Mouse (Mus musculus) heart, embryonic 16.5 days (tissue): ENCODE measurements around the gene Styk1. TPM values are rescaled to one million over a fixed set of nuclear protein-coding genes. Genes with fewer than 3 reads are reported as not detected.

Source experiments
- ATAC-seq: fragments of 200-750 bp; cut with Nextera tagmentation; replicated peaks from 2 replicates; pipeline ENCODE4 v1.8.0; 2017; ENCODE audit warnings: moderate number of reproducible peaks; ENCODE audit not compliant: insufficient read depth, low FRiP score; ENCODE audit errors: extremely low read depth
- H3K27ac ChIP-seq: fragments of 300-500 bp; sonication (generic); 2 replicates; pipeline ENCODE4 v1.5.1; 2014; ENCODE audit warnings: mild to moderate bottlenecking, low read length, control low read depth, moderate library complexity
- H3K27me3 ChIP-seq: fragments of 300-500 bp; sonication (generic); 2 replicates; pipeline ENCODE4 v1.6.1; 2014; ENCODE audit warnings: low read length, mixed read lengths; ENCODE audit not compliant: control insufficient read depth, insufficient read depth
- H3K36me3 ChIP-seq: fragments of 300-500 bp; sonication (generic); 2 replicates; pipeline ENCODE4 v1.6.1; 2014; ENCODE audit not compliant: control insufficient read depth, insufficient read depth
- H3K4me1 ChIP-seq: fragments of 300-500 bp; sonication (generic); 2 replicates; pipeline ENCODE4 v1.6.1; 2014; ENCODE audit warnings: low read length, mixed read lengths; ENCODE audit not compliant: control insufficient read depth, insufficient read depth
- H3K4me2 ChIP-seq: fragments of 300-500 bp; sonication (generic); 2 replicates; pipeline ENCODE4 v1.6.1; 2014; ENCODE audit warnings: low read depth, mild to moderate bottlenecking, control low read depth, low read length
- H3K4me3 ChIP-seq: fragments of 300-500 bp; sonication (generic); 2 replicates; pipeline ENCODE4 v1.5.1; 2014; ENCODE audit warnings: mild to moderate bottlenecking, control low read depth, low read length
- H3K9ac ChIP-seq: fragments of 300-500 bp; sonication (generic); 2 replicates; pipeline ENCODE4 v1.6.1; 2014; ENCODE audit warnings: low read length, control low read depth
- H3K9me3 ChIP-seq: fragments of 300-500 bp; sonication (generic); replicated peaks from 2 replicates; pipeline ENCODE4 v1.6.1; 2016; ENCODE audit warnings: low read length; ENCODE audit not compliant: control insufficient read depth
- WGBS: fragments of 180-500 bp; shearing (Covaris S2); extraction: QIAGEN DNeasy Blood & Tissue Kit; methylation state at CpG from one replicate; pipeline ENCODE4 v1.1.7; 2014; 5-methylcytosine and 5-hydroxymethylcytosine counted together
- polyA plus RNA-seq: library from polyadenylated mRNA; unstranded; fragments of >200 nt; fragmentation: Nextera tagmentation; extraction: Ambion mirVana; gene quantifications from 2 replicates; pipeline ENCODE4 v1.2.1, GENCODE M21; 2015

The Styk1 gene
- polyA plus RNA-seq, 1 experiment from 2014 or later, result 0.66 TPM

- no peak for ATAC-seq
- 91% methylated on average over 5 of the region's 5 CpGs for WGBS
- H3K4me1 ChIP-seq, result peaks cover 9% of the 10 kb centered on the region; the same call in 1 of the 2 replicates
- no peaks in the 10 kb centered on the region for H3K9me3 ChIP-seq
- peaks cover 48% of the 10 kb centered on the region for H3K36me3 ChIP-seq
- H3K4me2 ChIP-seq, result no peak overlapping the region
- no peak overlapping the region for H3K9ac ChIP-seq
- no peak overlapping the region for H3K4me3 ChIP-seq
- H3K27me3 ChIP-seq, result no peaks in the 10 kb centered on the region
- H3K27ac ChIP-seq, result no peak overlapping the region
Measured at GRCm38 (mm10) chr6:131373160-131373559, 19.8 kb upstream of the Styk1 start.

- H3K27me3 ChIP-seq, result no peaks in the 10 kb centered on the region
- H3K4me3 ChIP-seq, result no peak overlapping the region
- no peak overlapping the region for H3K4me2 ChIP-seq
- H3K36me3 ChIP-seq, result peaks cover 36% of the 10 kb centered on the region
- no peak for ATAC-seq
- H3K9me3 ChIP-seq, result no peaks in the 10 kb centered on the region
- no peak overlapping the region for H3K27ac ChIP-seq
- H3K9ac ChIP-seq, result no peak overlapping the region
- H3K4me1 ChIP-seq, result peaks cover 9% of the 10 kb centered on the region; the same call in 1 of the 2 replicates
- 89% methylated on average over 5 of the region's 5 CpGs for WGBS
Measured at GRCm38 (mm10) chr6:131370767-131371166, 17.4 kb upstream of the Styk1 start.

- no peak overlapping the region for H3K27ac ChIP-seq
- 56% methylated on average over 8 of the region's 8 CpGs for WGBS
- H3K9ac ChIP-seq, result no peak overlapping the region
- H3K4me3 ChIP-seq, result no peak overlapping the region
- ATAC-seq, result no peak
- H3K4me2 ChIP-seq, result no peak overlapping the region
- H3K27me3 ChIP-seq, result no peaks in the 10 kb centered on the region
- H3K9me3 ChIP-seq, result no peaks in the 10 kb centered on the region
- H3K4me1 ChIP-seq, result peaks cover 7% of the 10 kb centered on the region; the same call in 1 of the 2 replicates
- peaks cover 37% of the 10 kb centered on the region for H3K36me3 ChIP-seq
Measured at GRCm38 (mm10) chr6:131369866-131370616, 16.6 kb upstream of the Styk1 start.

GRCm38 (mm10) chr6:131367101-131367500, 13.7 kb upstream of the Styk1 start:
- Histone ChIP-seq H3K9ac (no peak overlapping the region), H3K4me1 (peaks cover 7% of the 10 kb centered on the region; the same call in 1 of the 2 replicates), H3K36me3 (peaks cover 49% of the 10 kb centered on the region), H3K4me2 (no peak overlapping the region), H3K27ac (no peak overlapping the region), H3K27me3 (no peaks in the 10 kb centered on the region), H3K4me3 (no peak overlapping the region), H3K9me3 (no peaks in the 10 kb centered on the region)
- 29% methylated on average over 4 of the region's 4 CpGs for WGBS
- ATAC-seq, result 0 out of 2 replicates have a peak, but pooled peaks have one; percentile 32

- Histone ChIP-seq H3K27ac (no peak overlapping the region), H3K9ac (no peak overlapping the region), H3K4me2 (no peak overlapping the region), H3K36me3 (peaks cover 39% of the 10 kb centered on the region), H3K27me3 (no peaks in the 10 kb centered on the region), H3K9me3 (no peaks in the 10 kb centered on the region), H3K4me3 (no peak overlapping the region), H3K4me1 (no peaks in the 10 kb centered on the region)
- no peak for ATAC-seq
- 72% methylated on average over 2 of the region's 2 CpGs for WGBS
Measured at GRCm38 (mm10) chr6:131364353-131364752, 11.0 kb upstream of the Styk1 start.

- Histone ChIP-seq H3K27ac (no peak overlapping the region), H3K27me3 (no peaks in the 10 kb centered on the region), H3K9ac (no peak overlapping the region), H3K9me3 (no peaks in the 10 kb centered on the region), H3K4me2 (no peak overlapping the region), H3K36me3 (peaks cover 27% of the 10 kb centered on the region), H3K4me3 (no peak overlapping the region), H3K4me1 (no peaks in the 10 kb centered on the region)
- no peak for ATAC-seq
- 79% methylated on average over 7 of the region's 7 CpGs for WGBS
Measured at GRCm38 (mm10) chr6:131362987-131363765, 9.8 kb upstream of the Styk1 start.

GRCm38 (mm10) chr6:131360693-131361092, 7.3 kb upstream of the Styk1 start:
- H3K4me1 ChIP-seq, result no peaks in the 10 kb centered on the region
- peaks cover 20% of the 10 kb centered on the region for H3K36me3 ChIP-seq
- H3K27me3 ChIP-seq, result no peaks in the 10 kb centered on the region
- 65% methylated on average over 5 of the region's 5 CpGs for WGBS
- H3K9me3 ChIP-seq, result no peaks in the 10 kb centered on the region
- no peak overlapping the region for H3K4me2 ChIP-seq
- H3K4me3 ChIP-seq, result no peak overlapping the region
- ATAC-seq, result no peak
- H3K9ac ChIP-seq, result no peak overlapping the region
- no peak overlapping the region for H3K27ac ChIP-seq

- H3K9ac ChIP-seq, result no peak overlapping the region
- 56% methylated on average over 2 of the region's 2 CpGs for WGBS
- no peak overlapping the region for H3K4me3 ChIP-seq
- no peak overlapping the region for H3K4me2 ChIP-seq
- no peaks in the 10 kb centered on the region for H3K4me1 ChIP-seq
- no peaks in the 10 kb centered on the region for H3K27me3 ChIP-seq
- ATAC-seq, result no peak
- H3K36me3 ChIP-seq, result peaks cover 11% of the 10 kb centered on the region
- H3K27ac ChIP-seq, result no peak overlapping the region
- H3K9me3 ChIP-seq, result no peaks in the 10 kb centered on the region
Measured at GRCm38 (mm10) chr6:131359543-131359942, 6.1 kb upstream of the Styk1 start.

- Histone ChIP-seq H3K27ac (no peak overlapping the region), H3K4me2 (no peak overlapping the region), H3K9ac (no peak overlapping the region), H3K27me3 (no peaks in the 10 kb centered on the region), H3K4me1 (peaks cover 3% of the 10 kb centered on the region; the same call in 1 of the 2 replicates), H3K9me3 (no peaks in the 10 kb centered on the region), H3K4me3 (no peak overlapping the region), H3K36me3 (no peaks in the 10 kb centered on the region)
- 45% methylated on average over 4 of the region's 4 CpGs for WGBS
- no peak for ATAC-seq
Measured at GRCm38 (mm10) chr6:131354913-131355312, 1.5 kb upstream of the Styk1 start.
